Mouse (Mus musculus): ENCODE measurements around the gene Foxk2.
"Not testable (repeated sequence)": the region's sequence is repeated elsewhere in the genome, so short reads cannot be mapped to it uniquely, and the experiment has no call there.

Foxk2 gene

DNA sequence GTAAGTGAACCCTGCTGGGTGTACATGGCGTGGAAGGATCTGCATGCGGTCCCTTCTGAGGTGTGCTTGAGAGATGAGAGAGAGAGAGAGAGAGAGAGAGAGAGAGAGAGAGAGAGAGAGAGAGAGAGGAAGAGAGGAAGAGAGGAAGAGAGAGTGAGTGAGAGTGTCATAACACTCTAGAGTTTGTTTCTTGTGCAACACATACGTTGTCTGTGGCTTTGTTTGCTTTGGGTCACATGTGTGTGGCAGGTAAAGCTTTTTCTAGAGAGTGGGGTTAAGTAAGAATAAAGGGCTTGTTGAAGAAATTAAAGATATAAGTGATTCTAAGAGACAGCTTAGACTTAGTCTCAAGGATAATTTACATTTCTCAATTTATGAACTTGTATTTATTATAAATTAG, 18.2 kb downstream of the Foxk2 start:
- DNase-seq (ENCODE audit: low spot score): no peak

DNA sequence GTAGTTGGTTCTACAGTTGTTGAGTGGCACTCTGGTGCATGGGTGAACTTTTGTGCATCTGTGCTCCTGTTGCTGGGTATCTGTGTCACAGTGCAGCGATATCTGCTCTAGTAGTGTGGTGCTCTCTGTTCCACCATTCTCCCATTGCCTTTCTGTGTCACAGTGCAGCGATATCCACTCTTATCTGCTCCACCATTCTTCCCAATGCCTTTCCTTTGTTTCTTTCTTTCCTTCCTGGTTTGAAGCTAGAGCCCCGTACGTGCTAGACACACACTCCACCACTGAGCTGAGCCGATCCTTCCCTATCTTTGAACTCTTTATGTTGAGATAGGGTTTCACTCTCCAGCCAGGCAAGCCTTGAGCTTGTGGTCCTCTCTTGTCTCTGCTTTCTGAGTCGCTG, 23.1 kb downstream of the Foxk2 start:
- DNase-seq (ENCODE audit: low spot score): no peak

DNA sequence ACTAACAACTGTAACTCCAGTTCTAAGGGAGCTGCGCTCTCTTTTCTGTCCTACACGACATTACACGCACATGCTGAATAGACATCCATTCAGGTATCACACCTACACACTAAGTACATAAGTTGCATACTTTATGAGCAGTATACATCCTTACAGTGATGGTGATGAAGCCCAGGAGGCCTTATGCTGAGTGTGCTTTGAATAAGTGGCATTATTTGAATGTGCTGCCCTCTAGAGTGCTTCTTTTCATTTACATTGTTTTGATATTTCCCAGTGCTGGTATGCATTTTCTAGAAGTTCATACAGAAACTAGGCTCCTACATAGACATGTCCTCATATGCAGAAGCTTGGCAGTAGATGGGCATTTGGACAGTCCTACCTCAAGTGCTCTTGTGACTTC, 30.1 kb downstream of the Foxk2 start:
- no peak for DNase-seq (ENCODE audit: low spot score)

DNA sequence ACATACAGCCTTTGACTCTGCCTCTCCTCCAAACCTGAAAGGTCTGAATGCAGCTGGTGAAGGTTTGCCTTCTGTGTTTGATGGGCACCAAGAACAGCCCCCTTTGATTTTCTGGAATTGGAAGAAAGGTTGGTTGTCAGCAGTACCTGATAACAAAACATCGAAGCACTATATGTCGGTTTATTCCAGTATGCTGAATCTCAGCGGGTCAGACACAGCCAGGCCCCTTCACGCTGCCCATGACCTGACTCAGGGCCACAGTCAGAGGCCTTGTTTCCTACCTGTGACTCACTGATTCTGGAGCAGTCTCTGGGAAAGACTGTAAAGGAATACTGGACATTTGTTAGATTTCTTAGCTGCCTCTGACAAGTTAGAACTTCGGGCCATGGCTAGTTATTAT, 35.0 kb downstream of the Foxk2 start:
- no peak for DNase-seq (ENCODE audit: low spot score)

DNA sequence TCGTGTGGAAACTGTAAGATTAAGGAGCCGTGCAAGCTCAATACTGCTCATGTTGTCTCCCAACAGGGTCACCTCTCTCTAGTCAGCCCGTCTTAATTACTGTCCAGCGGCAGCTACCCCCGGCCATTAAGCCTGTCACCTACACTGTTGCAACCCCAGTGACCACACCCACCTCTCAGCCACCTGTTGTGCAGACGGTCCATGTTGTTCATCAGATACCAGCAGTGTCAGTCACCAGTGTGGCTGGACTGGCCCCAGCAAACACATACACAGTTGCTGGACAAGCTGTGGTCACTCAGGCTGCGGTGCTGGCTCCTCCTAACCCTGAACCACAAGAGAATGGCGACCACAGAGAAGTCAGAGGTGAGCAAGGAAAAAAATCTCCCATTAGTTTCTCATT, 38.7 kb downstream of the Foxk2 start:
- DNase-seq (ENCODE audit: low spot score): no peak

DNA sequence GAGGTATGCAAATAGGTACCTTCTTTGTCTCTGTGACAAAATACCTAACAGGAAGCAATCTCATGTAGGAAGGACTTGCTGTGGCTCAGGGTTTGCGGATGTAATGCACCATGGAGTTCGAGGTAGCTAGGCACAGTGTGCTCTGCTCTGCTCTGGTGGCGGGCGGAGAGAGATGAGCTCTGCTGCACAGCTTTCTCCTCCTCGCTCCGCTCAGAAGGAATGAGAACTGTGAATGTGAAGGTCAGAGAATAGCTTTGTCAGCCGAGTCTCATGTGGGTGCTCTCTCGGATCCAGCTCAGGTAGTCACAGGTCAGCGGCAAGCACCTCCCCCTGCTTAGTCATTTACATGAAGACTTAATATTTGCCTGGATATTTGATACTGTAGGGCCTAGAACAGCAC, 40.5 kb downstream of the Foxk2 start:
- no peak for DNase-seq (ENCODE audit: low spot score)

DNA sequence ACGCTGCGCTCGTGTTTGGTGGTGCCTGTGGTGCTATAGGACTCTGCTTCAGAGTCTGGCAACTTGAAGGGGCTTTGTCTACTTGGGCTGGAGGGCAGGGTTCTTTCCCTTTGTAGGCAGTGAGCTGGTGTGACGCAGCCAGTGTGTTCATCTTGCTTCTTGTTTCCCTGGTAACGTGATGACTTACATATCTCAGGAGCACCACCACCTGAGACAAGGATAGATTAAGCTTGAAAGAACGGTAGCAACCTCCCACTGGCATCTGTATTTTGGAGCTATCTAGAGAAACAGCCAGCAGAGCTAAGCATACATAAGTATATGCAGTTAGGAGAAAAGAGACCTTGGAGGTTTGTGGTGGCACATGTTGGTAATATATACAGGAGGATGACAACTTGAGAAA, 45.6 kb downstream of the Foxk2 start:
- DNase-seq (ENCODE audit: low spot score): no peak

DNA sequence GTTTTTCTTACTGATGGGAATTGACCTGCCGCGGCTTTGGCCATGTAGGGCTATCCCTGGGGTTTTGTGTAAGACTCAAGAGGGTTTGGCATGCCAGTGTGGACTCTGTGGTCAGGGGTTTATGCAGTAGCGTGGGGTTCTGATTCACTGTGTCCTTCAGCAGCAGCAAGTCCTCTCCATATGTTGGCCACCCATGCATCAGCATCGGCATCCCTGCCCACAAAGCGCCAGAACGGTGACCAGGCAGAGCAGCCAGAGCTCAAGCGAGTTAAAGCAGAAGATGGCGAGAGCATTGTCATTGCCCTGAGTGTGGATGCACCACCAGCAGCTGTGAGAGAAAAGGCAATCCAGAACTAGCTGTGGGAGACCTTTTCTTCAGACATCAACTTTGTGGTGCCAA, 46.8 kb downstream of the Foxk2 start:
- DNase-seq (ENCODE audit: low spot score): no peak

DNA sequence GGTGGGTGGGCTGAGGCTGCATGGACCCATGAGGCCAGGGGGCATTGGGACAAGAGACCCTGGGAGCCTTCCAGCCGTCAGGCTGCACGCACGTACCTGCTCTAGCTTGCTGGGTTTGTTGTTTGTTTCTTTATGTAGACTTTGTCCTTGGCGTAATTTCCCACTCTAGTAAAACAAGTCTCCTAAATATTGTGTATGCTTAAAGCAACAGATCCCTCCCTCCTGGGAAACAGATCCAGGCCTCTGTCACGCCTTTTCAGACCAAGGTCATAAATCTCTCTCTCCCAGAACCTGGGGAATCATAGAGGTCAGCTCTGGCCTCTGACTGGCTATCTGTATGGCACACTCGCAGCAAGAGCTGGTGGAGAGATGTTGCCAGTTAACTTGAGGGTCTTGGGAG, 47.9 kb downstream of the Foxk2 start:
- DNase-seq (ENCODE audit: low spot score): not testable (repeated sequence)

DNA sequence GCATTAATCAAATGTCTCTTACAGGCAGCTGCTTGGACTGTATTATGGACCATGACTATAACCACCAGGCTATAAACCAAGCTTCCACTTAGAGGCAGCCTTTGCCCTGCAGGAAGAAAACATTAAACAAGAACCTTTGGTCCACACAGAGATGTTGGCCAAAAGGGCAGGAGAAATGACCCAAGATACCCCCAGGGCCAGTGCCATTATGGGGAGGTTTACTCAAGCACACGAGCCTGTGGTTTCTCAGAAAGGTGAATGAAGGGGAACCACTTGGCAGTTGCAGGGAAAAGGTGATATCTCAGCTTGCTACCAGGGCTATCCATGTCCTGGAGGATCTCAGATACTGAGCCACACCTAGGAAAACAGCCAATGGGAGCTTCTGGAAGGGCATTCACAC, 66.2 kb downstream of the Foxk2 start:
- no peak for DNase-seq (ENCODE audit: low spot score)

DNA sequence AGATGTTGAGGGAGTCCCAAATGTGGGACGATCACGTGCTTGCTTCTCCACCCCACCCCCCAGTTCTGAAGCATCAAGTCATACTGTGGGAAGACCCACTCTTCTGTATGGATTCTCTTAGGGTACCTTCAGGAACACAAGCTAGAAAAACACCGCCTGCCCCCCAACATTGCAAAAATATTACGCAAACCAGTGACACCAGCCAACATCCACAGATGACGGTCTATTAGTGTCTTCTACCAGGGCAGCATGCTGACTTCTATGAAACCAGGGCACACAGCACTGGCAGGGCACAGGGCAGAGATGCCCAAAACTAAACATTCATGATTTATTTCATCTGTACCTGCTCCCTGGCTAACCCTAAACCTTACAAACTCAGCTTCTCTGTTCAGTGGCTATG, 66.9 kb downstream of the Foxk2 start:
- no peak for DNase-seq (ENCODE audit: low spot score)

DNA sequence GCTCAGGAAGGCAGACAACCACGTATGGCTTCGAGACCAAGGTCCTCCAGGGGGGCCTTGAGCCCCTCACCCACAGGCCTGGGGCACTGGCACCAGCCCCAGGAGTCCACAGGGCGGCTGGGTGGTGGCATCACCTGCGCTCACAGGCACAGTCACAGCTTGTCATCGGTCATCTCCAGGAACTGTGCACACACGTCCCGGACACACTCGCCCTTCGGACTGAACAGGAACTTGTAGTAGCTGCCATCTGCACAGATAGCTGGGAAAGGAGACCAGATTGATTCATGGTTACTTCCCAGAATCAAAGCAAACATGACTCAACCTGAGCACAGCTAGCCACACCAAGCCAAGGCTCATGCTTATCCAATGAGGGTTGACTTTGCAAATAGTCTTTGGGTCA, 68.4 kb downstream of the Foxk2 start:
- no peak for DNase-seq (ENCODE audit: low spot score)

DNA sequence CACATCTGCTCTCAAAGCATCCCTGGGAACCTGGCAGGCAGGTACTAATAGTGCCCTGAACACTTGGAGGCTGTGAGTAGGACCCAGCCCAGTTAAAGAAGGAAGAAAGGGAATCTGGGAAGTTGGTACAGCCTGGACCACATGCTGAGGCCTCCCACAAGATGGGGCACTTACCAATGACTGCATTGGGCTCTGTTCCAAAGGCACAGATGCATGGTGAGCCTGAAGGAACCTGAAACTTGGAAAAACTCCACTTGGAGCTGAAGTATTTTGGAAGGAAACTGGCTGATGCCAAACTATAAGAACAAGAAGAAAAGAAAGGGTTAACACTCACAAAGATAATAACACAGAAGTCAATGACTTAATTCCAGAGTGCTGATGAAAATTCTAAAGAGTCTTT, 68.8 kb downstream of the Foxk2 start:
- no peak for DNase-seq (ENCODE audit: low spot score)

DNA sequence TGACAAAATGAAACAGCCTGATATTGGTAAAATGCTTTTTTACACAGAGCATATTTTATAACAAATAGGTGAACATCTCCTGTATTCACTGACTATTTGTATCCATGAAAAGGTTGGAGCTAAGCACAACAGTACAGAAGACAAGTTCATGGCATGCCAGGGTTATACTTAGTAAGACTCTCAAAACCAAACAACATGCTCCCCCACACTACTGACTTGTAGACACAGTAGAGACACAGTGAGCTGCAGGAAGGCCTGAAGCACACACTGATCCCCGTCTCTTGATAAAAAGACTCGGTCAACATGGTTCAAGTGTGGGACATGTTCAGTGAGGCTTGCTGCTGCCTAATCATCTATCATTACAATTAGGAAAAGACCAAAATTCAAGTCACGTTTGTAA, 71.9 kb downstream of the Foxk2 start:
- DNase-seq (ENCODE audit: low spot score): no peak

DNA sequence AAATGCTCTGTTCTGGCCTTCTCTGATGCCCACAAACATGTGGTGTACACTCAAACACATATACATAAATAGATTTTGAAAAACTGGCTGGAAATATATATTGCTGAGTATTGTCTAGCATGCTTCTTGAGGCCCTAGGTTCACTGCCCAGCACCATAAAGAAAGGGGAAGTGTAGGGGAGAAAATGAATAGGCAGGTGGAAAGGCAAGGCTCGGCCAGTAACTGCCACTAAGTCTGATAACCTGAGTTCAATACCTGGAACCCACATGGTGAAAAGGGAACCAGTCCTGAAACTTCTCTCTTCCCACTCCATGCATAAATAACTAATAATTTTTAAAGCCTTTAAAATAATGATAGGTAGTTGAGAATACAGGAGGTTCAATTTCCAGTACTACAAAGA, 79.9 kb downstream of the Foxk2 start:
- no peak for DNase-seq (ENCODE audit: low spot score)

DNA sequence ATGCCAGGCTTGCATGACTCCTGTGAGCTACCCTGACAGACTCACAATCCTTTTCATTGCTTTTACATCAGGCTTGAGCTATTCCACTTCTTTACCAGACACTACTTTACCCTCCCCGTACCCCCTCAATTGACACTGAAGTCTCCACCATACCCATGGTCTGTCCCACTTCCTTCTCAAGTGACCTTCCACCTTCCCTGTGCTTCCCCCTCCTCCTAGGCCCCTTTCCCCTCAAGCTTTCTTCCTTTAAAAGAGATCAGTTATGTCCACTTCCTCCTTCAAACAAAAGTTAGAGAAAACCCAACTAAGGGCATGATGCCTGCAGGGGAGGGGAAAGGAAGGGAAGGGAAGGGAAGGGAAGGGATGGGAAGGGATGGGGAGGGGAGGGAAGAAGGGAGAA, 80.5 kb downstream of the Foxk2 start:
- no peak for DNase-seq (ENCODE audit: low spot score)

DNA sequence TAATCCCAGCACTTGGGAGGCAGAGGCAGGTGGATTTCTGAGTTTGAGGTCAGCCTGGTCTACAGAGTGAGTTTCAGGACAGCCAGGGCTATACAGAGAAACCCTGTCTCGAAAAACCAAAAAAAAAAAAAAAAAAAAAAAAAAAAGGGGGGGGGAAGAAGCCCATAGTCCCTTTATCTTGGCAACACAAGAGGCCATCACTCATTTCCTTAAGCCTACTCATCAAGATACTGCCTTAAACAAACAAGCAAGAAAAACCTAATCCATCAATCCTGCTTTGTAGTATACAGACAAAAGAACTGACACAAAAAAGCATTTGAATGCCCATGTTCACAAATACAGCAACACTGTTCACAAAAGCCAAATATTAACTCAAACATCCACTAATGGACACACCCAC, 82.6 kb downstream of the Foxk2 start:
- not testable (repeated sequence) for DNase-seq (ENCODE audit: low spot score)

DNA sequence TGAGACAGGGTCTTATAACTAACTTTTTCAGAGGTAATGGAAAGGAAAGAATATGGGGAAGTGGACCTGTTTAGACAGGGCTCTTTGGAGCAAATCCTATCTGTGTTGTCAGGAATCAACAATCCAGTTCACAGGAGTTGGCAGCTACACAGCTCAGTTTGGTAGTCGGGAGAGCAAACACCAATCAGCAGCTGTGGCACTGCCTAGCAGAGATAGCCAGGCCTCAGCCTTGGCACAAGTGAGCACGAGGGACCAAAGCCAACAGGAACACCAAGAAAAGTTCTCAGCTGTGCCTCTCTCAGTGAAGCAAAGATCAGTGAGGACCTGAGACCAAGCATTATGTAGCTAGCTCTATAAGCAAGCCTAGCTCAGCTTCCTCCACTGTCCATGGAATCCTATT, 87.2 kb downstream of the Foxk2 start:
- DNase-seq (ENCODE audit: low spot score): peak; percentile 69

DNA sequence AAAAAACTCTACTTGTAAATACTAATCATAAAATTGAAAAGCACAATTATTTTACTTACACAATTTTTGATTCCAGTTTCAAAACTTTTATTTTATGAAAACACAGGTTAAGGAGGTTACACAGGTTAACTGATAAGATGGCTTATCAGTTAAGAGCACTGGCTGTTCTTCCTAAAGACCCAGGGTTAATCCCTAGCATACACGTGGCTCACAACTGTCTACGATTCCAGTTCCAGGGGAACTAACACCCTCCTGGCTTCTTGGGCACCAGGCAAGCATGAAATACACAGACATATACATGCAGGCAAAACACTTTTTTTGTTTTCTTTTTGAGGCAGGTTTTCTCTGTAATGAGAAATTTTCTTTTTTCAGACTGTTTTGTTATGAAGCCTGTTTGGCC, 88.4 kb downstream of the Foxk2 start:
- DNase-seq (ENCODE audit: low spot score): no peak

DNA sequence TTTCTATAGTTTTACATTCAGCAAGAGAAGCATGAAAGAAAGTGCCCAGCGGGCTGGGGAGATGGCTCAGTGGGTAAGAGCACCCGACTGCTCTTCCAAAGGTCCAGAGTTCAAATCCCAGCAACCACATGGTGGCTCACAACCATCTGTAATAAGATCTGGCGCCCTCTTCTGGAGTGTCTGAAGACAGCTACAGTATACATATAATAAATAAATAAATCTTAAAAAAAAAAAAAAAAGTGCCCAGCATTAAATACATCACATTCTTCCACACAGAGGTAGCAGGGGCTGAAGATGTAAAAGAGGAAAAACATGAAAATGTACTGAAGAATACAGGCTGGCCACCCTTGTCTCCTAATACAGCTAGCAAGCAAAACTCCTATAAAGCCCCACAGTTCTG, 88.9 kb downstream of the Foxk2 start:
- DNase-seq (ENCODE audit: low spot score): not testable (repeated sequence)

DNA sequence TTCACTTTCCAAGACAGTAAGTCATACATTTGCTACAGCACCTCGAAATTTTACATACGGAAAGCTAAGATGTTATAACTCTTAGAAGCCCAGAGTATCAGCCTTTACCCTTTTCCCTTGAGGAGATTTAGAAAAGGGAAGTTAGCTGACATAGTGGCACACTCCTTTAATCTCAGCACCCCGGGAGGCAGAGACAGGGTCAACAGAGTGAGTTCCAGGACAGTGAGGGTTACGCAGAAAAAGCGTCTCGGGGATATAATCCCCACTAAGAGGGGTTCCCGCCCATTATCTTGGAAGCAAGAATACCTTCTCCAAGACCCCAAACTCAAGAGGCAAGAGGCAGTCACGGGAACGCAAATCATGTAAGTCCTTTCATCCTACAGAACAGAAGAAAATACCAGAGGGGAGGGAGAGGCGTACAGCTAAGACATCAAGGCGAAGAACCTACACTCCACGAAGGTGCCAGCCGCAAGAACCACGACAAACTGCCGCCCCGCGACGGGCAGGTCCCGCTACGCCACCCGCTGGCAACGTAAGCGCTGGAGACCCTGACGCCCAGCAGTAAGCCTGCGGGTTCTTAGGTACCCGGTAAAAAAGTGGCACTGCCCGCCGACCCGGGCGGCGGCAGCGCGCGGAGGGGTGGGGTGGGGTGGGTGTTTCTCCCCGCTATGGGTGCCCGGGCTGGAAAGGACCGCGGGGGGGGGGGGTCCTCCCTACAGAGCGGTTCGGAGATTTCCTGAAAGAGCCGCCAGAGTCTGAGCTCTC, 93.7 kb downstream of the Foxk2 start:
- DNase-seq (ENCODE audit: low spot score): no peak

DNA sequence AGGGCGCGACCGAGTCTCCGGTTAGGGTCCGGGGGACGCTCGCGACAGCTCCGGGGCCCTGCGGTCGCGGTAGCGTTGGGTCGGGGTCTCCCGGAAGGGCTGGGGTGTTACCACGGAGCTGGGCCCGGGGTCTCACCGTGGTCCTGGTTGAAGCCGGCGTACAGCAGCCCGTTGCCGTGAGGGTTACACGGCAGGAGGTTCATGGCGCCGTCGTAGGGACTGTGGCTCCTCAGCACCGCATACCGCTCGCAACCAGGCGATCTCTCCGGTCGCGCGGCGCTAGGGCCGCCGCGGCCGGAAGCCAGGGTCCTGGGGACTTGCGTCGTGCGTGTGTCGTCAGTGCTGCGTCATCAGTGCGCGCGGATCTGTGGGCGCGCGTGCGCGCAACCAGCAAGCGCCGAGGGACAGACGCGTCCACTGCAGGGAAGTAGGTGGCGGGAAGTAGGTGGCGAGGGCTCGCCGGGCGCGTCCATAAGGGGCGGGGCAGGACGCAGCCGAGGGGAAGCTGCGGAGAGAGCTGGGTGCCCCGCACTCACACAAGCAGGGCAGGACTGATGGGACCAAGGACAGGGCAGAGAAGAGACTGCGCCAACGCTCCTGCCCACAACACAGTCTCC, 94.4 kb downstream of the Foxk2 start, which contains the start of gene Wdr45b:
Gene Wdr45b, minus strand, starts transcription at position 355 of the 617 bp plus-strand sequence.
- DNase-seq (ENCODE audit: low spot score): peak; percentile 96
